Mouse (Mus musculus) hindbrain, embryonic 14.5 days (tissue): ENCODE results near the gene Khsrp. TPM values are rescaled to one million over a fixed set of nuclear protein-coding genes. Genes with fewer than 3 reads are reported as not detected.

ENCODE experiments used
- ATAC-seq: fragments of 200-750 bp; cut with Nextera tagmentation; 2 replicates; pipeline ENCODE4 v1.8.0; 2017; ENCODE audit warnings: moderate number of reproducible peaks, mild to moderate bottlenecking, moderate TSS enrichment, moderate library complexity; ENCODE audit not compliant: low FRiP score
- DNase-seq: peaks from one replicate; pipeline ENCODE4 v3.0.0-alpha.2; 2015; ENCODE audit warnings: low spot score
- H3K27ac ChIP-seq: fragments of 300-500 bp; sonication (generic); 2 replicates; pipeline ENCODE4 v1.5.1; 2014; ENCODE audit warnings: mild to moderate bottlenecking, moderate library complexity
- H3K27me3 ChIP-seq: fragments of 300-500 bp; sonication (generic); 2 replicates; pipeline ENCODE4 v1.6.1; 2014; ENCODE audit warnings: mild to moderate bottlenecking, low read length, mixed read lengths; ENCODE audit not compliant: control insufficient read depth, insufficient read depth
- H3K36me3 ChIP-seq: fragments of 300-500 bp; sonication (generic); replicated peaks from 2 replicates; pipeline ENCODE4 v1.6.1; 2014; ENCODE audit not compliant: control insufficient read depth, insufficient read depth
- H3K4me1 ChIP-seq: fragments of 300-500 bp; sonication (generic); replicated peaks from 2 replicates; pipeline ENCODE4 v1.6.1; 2014; ENCODE audit warnings: antibody characterized with exemption, low read length, mixed read lengths; ENCODE audit not compliant: control insufficient read depth, insufficient read depth
- H3K4me2 ChIP-seq: fragments of 300-500 bp; sonication (generic); replicated peaks from 2 replicates; pipeline ENCODE4 v1.6.1; 2014; ENCODE audit warnings: mild to moderate bottlenecking, moderate library complexity
- H3K4me3 ChIP-seq: fragments of 300-500 bp; sonication (generic); replicated peaks from 2 replicates; pipeline ENCODE4 v1.5.1; 2014; ENCODE audit warnings: mild to moderate bottlenecking, low read length
- H3K9ac ChIP-seq: fragments of 300-500 bp; sonication (generic); 2 replicates; pipeline ENCODE4 v1.6.1; 2014
- H3K9me3 ChIP-seq: fragments of 300-500 bp; sonication (generic); 2 replicates; pipeline ENCODE4 v1.6.1; 2016; ENCODE audit warnings: low read length; ENCODE audit not compliant: control insufficient read depth
- WGBS: fragments of 180-500 bp; shearing (Covaris S2); extraction: QIAGEN DNeasy Blood & Tissue Kit; methylation state at CpG from one replicate; pipeline ENCODE4 v1.1.7; 2014; 5-methylcytosine and 5-hydroxymethylcytosine counted together
- polyA plus RNA-seq: library from polyadenylated mRNA; unstranded; fragments of >200 nt; fragmentation: Nextera tagmentation; extraction: Ambion mirVana; gene quantifications from 2 replicates; pipeline ENCODE4 v1.2.1, GENCODE M21; 2014

Gene Khsrp
- polyA plus RNA-seq, 1 experiment from 2014 or later: 36.0 TPM

DNA sequence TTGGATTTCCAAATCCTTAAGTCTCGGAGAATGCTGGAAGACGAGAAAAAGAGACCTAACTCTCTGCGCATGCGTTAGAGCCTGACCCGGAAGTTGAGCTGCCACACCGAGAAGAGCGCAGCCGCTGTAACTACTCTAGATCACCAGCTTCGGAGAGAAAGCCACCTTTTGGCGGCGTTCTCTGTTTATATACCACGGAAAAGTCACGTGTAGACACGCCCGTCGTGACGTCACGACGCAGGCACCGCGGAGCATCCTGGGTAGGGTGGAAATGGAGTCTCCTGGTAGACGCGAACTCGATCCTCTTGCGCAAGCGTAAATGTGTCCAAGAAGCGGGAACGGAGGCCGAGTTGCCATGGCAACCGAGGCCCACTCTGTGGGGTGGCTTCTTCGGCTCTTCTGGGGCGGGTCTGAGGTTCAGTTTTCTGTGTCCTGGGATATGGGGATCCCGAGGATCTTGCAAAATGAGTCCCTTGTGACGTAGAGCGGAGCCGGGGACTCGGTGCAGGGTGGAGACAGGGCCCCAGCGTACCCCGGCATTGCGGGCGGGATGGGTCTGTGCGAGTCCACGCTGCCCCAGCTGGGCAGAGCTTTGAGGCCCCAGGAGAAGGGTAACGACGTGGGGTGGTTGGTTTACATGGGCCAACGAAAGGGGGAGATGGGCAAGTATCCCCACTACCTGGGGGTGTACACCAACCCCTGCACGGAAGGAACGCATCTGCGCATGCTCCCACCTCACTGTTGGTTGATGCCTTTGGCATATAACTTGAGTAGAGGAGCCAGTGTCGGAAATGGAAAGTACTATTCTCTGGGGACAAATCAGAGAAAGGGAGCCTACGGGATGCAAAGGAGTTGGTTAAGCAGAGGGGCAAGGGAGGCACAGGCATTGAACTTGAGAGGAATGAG is 19.8 kb downstream of the Khsrp start, which contains the start of the genes Gtf2f1 and Gm17949:
Gene Gtf2f1 (minus strand): TSS at position 53 of the 906 bp plus-strand sequence.
Gene Gm17949 (plus strand): TSS at position 234 of the 906 bp plus-strand sequence.
- Histone ChIP-seq H3K4me2 (peak within 1 kb of the TSS; percentile 87), H3K4me1 (peaks cover 13% of the 10 kb centered on the region), H3K27ac (peak within 1 kb of the TSS; percentile 94), H3K36me3 (peaks cover 31% of the 10 kb centered on the region), H3K9ac (peak within 1 kb of the TSS; percentile 74), H3K9me3 (no peaks in the 10 kb centered on the region), H3K4me3 (peak within 1 kb of the TSS; percentile 82), H3K27me3 (no peaks in the 10 kb centered on the region)
- peak; percentile 93 for ATAC-seq
- peak; percentile 100 for DNase-seq
- under 1% methylated on average over 51 of the region's 51 CpGs for WGBS

DNA sequence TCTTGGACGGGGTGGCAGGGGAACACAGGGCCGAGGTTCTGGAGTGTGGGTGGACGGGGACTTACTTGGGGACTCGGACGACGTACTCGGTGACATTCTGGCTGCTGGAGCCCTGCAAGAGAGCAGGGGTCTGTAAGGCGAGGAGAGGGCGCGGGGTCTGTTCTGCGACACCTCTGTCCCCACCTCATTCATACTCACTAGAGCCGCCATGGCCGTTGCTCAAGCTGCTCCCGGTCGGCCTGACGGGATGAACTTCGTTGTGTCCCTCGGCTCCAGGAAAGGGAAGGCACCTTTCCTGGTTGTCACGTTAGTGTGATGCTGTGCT is 20.4 kb downstream of the Khsrp start:
- no peaks in the 10 kb centered on the region for H3K9me3 ChIP-seq
- peak overlapping the region; percentile 82 for H3K4me3 ChIP-seq
- H3K4me1 ChIP-seq: peaks cover 13% of the 10 kb centered on the region
- DNase-seq (no peak), ATAC-seq (peak; percentile 52)
- under 1% methylated on average over 19 of the region's 19 CpGs for WGBS
- H3K4me2 ChIP-seq: peak overlapping the region; percentile 87
- peak overlapping the region; percentile 75 for H3K27ac ChIP-seq
- H3K9ac ChIP-seq: peak overlapping the region; percentile 74
- no peaks in the 10 kb centered on the region for H3K27me3 ChIP-seq
- peaks cover 37% of the 10 kb centered on the region for H3K36me3 ChIP-seq

DNA sequence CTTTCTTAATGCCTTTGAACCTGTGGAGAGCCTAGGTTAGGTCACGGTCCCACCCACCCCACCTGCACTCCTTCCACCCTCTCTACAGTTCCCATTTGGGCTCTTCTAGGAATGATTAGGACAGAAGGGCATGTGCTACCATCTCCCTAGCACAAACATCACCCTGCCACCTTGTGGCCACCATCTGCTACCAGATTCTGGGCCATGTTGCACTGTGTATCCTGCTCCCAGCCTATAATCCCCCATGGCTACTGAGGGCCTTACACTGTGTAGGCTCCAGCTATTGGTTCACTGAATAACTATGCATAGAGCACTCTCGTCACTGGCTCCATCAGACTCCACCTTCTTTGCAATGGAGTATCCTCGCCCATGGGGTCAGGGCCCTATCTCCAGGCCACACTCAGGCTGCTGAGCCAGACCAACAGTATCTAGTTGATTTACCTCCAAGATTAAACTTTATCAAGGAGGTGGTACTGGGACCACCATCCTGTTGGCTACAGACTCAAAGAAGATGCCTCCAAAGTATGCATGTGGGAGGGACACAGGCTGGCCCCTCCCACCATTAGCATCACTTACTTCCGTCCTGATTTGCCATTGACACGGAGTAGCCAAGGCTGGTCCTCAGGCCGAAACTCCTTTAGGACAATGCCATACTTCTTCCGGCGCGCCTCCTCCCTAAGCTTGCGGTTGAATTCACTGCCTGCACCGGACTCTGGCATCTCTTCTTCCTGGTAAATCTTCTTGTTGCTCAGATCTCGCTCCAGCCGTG is 24.0 kb downstream of the Khsrp start:
- ATAC-seq (no peak), DNase-seq (no peak)
- no peaks in the 10 kb centered on the region for H3K27me3 ChIP-seq
- H3K4me1 ChIP-seq: peaks cover 12% of the 10 kb centered on the region
- no peak overlapping the region for H3K27ac ChIP-seq
- H3K9me3 ChIP-seq: no peaks in the 10 kb centered on the region
- H3K9ac ChIP-seq: no peak overlapping the region
- no peak overlapping the region for H3K4me3 ChIP-seq
- peaks cover 72% of the 10 kb centered on the region for H3K36me3 ChIP-seq
- WGBS: 95% methylated on average over 13 of the region's 13 CpGs
- H3K4me2 ChIP-seq: no peak overlapping the region

GRCm38 (mm10) chr17:57003994-57004393 is 27.3 kb downstream of the Khsrp start:
- H3K36me3 ChIP-seq: peaks cover 92% of the 10 kb centered on the region

DNA sequence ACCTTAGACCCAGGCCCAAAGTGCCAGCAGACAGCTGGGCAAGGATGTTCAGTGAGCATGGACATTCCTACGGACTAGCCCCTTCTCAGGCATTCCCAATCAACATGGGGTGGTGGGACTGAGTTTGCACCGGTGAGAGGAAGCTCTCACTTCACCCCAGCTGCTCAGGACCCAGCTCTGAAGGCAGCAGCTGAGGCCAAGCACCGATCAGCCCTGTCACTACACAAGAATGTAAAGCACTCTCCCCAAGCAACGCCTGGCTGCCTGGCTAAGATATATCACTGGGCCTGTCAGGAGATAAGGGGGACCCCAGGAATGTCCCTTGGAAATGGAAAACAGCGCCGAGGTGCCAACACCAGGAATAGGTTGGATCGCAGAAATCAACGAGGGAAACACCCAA is 30.1 kb downstream of the Khsrp start:
- ATAC-seq (no peak), DNase-seq (no peak)
- Histone ChIP-seq H3K4me1 (peaks cover 8% of the 10 kb centered on the region; the same call in 1 of the 2 replicates), H3K36me3 (peaks cover 68% of the 10 kb centered on the region), H3K27ac (no peak overlapping the region), H3K4me2 (no peak overlapping the region), H3K9ac (no peak overlapping the region), H3K9me3 (no peaks in the 10 kb centered on the region), H3K27me3 (no peaks in the 10 kb centered on the region), H3K4me3 (no peak overlapping the region)
- WGBS: 79% methylated on average over 8 of the region's 8 CpGs

More at GRCm38 (mm10) chr17:57003994-57004393, 27.3 kb downstream of the Khsrp start:
- no peak for DNase-seq
- H3K9me3 ChIP-seq: no peaks in the 10 kb centered on the region
- H3K9ac ChIP-seq: no peak overlapping the region
- no peaks in the 10 kb centered on the region for H3K4me1 ChIP-seq
- H3K27ac ChIP-seq: no peak overlapping the region
- ATAC-seq: no peak
- WGBS: 94% methylated on average over 7 of the region's 7 CpGs
- H3K4me2 ChIP-seq: no peak overlapping the region
- H3K4me3 ChIP-seq: no peak overlapping the region
- no peaks in the 10 kb centered on the region for H3K27me3 ChIP-seq

DNA sequence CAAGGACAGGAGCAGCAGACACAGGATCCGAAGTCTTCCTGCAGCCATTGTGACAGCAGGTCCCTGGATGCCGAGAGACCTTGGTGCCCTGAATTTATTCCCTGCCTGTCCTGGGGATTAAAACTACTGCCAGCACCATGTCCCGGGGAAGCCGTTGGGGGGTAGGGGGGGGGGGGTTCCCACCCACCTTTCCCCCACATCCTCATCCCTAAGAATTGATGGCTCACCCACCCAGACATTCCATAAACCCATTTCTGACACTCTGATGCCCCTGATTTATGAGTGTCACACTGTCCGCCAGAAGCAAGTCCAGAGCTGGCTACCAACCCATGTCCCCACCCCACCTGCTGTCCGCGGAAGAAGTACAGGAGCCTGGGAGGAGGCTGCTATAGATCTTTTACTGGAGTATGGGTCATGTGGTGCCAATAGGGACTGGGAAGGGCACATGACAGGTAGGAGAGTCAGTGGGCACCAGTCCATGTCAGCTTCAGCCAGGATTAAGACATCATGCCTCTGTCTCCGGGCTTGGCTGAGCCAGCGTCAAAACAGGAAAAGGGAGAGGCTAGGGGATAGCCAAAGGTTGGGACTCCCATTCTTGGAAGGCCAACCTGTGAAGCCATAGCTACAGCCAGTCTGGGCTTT is 31.2 kb downstream of the Khsrp start, which contains the start of gene Pspn:
Gene Pspn (minus strand): TSS at position 51 of the 642 bp plus-strand sequence.
- no peak for ATAC-seq
- DNase-seq: no peak
- no peaks in the 10 kb centered on the region for H3K9me3 ChIP-seq
- H3K4me3 ChIP-seq: no peak within 1 kb of the TSS
- H3K4me2 ChIP-seq: no peak within 1 kb of the TSS
- H3K9ac ChIP-seq: no peak within 1 kb of the TSS
- H3K36me3 ChIP-seq: peaks cover 68% of the 10 kb centered on the region
- H3K4me1 ChIP-seq: peaks cover 8% of the 10 kb centered on the region; the same call in 1 of the 2 replicates
- WGBS: 85% methylated on average over 9 of the region's 9 CpGs
- H3K27ac ChIP-seq: no peak within 1 kb of the TSS
- H3K27me3 ChIP-seq: no peaks in the 10 kb centered on the region

- Histone ChIP-seq H3K9ac (no peak overlapping the region), H3K27me3 (no peaks in the 10 kb centered on the region), H3K9me3 (no peaks in the 10 kb centered on the region), H3K4me3 (no peak overlapping the region), H3K36me3 (peaks cover 68% of the 10 kb centered on the region), H3K27ac (no peak overlapping the region), H3K4me1 (peaks cover 8% of the 10 kb centered on the region; the same call in 1 of the 2 replicates), H3K4me2 (no peak overlapping the region)
- WGBS: 95% methylated on average over 9 of the region's 9 CpGs
- ATAC-seq (no peak), DNase-seq (no peak)
These were observed 31.9 kb downstream of the Khsrp start for GRCm38 (mm10) chr17:56999414-56999813.

DNA sequence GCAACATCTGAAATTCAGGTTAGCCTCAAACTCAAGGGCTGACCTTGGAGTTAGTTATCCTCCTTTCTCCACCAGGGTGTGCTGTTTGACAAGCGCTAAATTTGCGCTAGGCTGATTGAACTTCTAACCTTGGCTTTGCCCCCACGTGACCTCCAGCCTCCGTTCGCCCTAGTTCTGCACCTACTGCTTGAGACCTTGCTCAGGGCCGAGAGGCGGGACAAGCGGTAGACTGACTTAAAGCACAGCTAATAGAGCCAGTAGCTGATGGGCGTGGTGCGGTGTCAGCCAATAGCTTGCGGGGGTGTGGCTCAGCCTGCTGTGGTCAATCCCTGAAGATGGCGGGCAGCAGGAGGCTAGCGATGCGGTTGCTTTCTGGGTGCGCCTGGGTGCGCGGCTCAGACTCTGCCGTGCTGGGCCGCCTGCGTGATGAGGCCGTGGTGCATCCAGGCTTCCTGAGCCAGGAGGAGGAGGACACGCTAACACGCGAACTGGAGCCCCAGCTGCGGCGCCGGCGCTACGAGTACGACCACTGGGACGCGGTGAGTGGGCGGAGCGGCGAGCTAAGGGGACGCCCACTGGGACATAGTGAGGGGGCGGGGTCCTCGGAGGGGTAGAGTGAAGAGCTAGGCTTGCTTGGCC is 34.2 kb downstream of the Khsrp start, which contains the start of gene Alkbh7:
Gene Alkbh7 (plus strand): TSS at position 311 of the 639 bp plus-strand sequence.
- no peaks in the 10 kb centered on the region for H3K27me3 ChIP-seq
- no peaks in the 10 kb centered on the region for H3K9me3 ChIP-seq
- H3K4me1 ChIP-seq: peaks cover 8% of the 10 kb centered on the region; the same call in 1 of the 2 replicates
- H3K9ac ChIP-seq: peak within 1 kb of the TSS; percentile 78
- under 1% methylated on average over 38 of the region's 38 CpGs for WGBS
- peak within 1 kb of the TSS; percentile 78 for H3K4me3 ChIP-seq
- peak; percentile 88 for DNase-seq
- ATAC-seq: peak; percentile 97
- H3K4me2 ChIP-seq: peak within 1 kb of the TSS; percentile 70
- H3K27ac ChIP-seq: peak within 1 kb of the TSS; percentile 83
- H3K36me3 ChIP-seq: peaks cover 69% of the 10 kb centered on the region
